Mouse (Mus musculus): ENCODE measurements around the gene Tesc. TPM values are rescaled to one million over a fixed set of nuclear protein-coding genes. Genes with fewer than 3 reads are reported as not detected.

Gene Tesc
- total and polyA plus RNA-seq, 2 experiments from 2014 or later, result 4.7 to 8.2 TPM

DNA sequence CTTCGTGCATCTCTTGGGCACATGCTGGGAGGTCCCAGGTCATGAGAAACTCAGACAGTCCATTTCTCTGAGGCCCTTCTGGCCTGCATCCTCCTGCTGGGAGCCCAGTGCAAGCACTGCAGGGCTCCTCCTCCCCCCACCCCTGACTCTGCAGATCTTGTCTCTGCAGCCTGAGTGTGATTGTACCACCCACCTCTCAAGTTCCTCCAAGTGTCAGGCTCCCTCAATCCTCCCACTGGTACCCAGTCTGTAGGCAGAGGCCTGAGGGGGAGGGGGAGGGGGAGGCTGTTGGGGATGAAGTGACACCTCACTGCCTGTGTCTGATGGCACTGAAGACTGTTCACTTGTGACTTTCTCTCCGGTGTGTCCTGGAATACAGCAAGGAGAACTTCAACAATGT, 25.7 kb downstream of the Tesc start:
- H3K9me3 ChIP-seq (ENCODE audit: low read length), result no peaks in the 10 kb centered on the region
- H3K4me3 ChIP-seq (ENCODE audit: low read depth, low read length), result no peak overlapping the region
- 98% methylated on average over 2 of the region's 2 CpGs for WGBS
- H3K4me1 ChIP-seq (ENCODE audit: insufficient read depth, low read length), result no peaks in the 10 kb centered on the region
- H3K9ac ChIP-seq (replicated peaks; ENCODE audit: low read length, poor library complexity, severe bottlenecking), result no peak overlapping the region
- H3K27me3 ChIP-seq (ENCODE audit: insufficient read depth, low read length), result no peaks in the 10 kb centered on the region
- no peak overlapping the region for H3K4me2 ChIP-seq (ENCODE audit: low read depth, low read length, poor library complexity, severe bottlenecking)
- H3K36me3 ChIP-seq (ENCODE audit: insufficient read depth, low read length), result no peaks in the 10 kb centered on the region
- no peak for DNase-seq (ENCODE audit: low spot score)
- no peak overlapping the region for H3K27ac ChIP-seq (ENCODE audit: low read depth, low read length)
- ATAC-seq (ENCODE audit: low FRiP score), result no peak
- no peak for TF ChIP-seq CTCF (IDR thresholded peaks at IDR 0.05)

DNA sequence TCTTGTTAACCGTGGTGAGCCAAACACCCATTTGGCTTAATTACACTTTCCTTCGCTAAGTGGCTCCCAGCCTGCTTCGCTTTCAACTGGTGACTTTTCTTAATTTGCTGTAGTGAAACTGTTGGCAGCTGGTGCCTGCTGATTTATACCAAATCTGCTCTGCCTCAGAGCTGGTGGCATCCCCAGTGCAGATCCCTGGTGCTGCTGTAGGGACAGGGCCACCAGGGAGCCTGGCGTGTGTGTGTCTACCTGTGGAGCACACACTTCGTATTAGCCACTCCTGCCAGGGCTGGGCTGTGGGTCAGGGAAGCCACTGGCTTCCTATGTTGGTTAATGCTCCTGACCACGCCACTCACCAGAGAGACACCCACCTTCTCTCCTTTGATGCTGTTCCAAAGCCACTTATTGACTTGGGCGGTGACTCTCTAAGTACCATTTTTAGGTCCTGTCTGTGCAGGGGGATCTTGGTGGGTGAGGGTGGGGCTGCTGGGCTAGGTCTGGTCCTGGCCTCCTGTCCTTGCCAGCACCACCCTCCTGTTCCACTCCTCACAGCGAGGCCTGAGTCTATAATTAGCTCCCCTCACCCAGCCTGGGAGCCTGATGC, 30.1 kb downstream of the Tesc start:
- H3K27me3 ChIP-seq (ENCODE audit: insufficient read depth, low read length), result no peaks in the 10 kb centered on the region
- no peaks in the 10 kb centered on the region for H3K4me1 ChIP-seq (ENCODE audit: insufficient read depth, low read length)
- H3K27ac ChIP-seq (ENCODE audit: low read depth, low read length), result no peak overlapping the region
- no peaks in the 10 kb centered on the region for H3K9me3 ChIP-seq (ENCODE audit: low read length)
- H3K4me3 ChIP-seq (ENCODE audit: low read depth, low read length), result no peak overlapping the region
- no peak for ATAC-seq (ENCODE audit: low FRiP score)
- H3K36me3 ChIP-seq (ENCODE audit: insufficient read depth, low read length), result no peaks in the 10 kb centered on the region
- no peak overlapping the region for H3K9ac ChIP-seq (replicated peaks; ENCODE audit: low read length, poor library complexity, severe bottlenecking)
- DNase-seq (ENCODE audit: low spot score), result no peak
- WGBS, result 51% methylated on average over 8 of the region's 8 CpGs
- no peak overlapping the region for H3K4me2 ChIP-seq (ENCODE audit: low read depth, low read length, poor library complexity, severe bottlenecking)
- no peak for TF ChIP-seq CTCF (IDR thresholded peaks at IDR 0.05)

DNA sequence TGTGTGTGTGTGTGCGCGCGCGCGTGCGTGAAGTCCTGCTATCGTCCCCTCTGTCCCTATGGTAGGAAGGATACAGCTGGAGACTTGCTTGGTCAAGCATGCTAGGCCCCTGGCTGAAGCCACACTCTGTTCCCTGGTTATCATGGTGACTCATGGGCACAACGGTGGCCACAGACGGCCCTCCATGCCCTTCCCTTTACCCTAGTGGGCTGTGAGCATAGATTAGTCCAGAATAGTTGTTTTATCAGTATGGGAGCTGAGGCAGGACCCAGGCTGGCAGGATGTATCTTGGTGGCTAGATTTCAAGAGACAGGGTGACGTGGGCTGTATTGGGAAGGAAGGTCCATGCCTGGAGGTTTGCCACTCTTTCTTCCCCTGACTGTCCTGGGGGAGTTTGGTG, 31.3 kb downstream of the Tesc start:
- Histone ChIP-seq H3K4me3 (ENCODE audit: low read depth, low read length) (no peak overlapping the region), H3K4me1 (ENCODE audit: insufficient read depth, low read length) (peaks cover 9% of the 10 kb centered on the region; the same call in 1 of the 2 replicates), H3K27me3 (ENCODE audit: insufficient read depth, low read length) (no peaks in the 10 kb centered on the region), H3K4me2 (ENCODE audit: low read depth, low read length, poor library complexity, severe bottlenecking) (no peak overlapping the region), H3K27ac (ENCODE audit: low read depth, low read length) (no peak overlapping the region), H3K9ac (replicated peaks; ENCODE audit: low read length, poor library complexity, severe bottlenecking) (no peak overlapping the region), H3K9me3 (ENCODE audit: low read length) (no peaks in the 10 kb centered on the region), H3K36me3 (ENCODE audit: insufficient read depth, low read length) (no peaks in the 10 kb centered on the region)
- no peak for TF ChIP-seq CTCF (IDR thresholded peaks at IDR 0.05)
- ATAC-seq (ENCODE audit: low FRiP score) (no peak), DNase-seq (ENCODE audit: low spot score) (no peak)
- 92% methylated on average over 10 of the region's 10 CpGs for WGBS

DNA sequence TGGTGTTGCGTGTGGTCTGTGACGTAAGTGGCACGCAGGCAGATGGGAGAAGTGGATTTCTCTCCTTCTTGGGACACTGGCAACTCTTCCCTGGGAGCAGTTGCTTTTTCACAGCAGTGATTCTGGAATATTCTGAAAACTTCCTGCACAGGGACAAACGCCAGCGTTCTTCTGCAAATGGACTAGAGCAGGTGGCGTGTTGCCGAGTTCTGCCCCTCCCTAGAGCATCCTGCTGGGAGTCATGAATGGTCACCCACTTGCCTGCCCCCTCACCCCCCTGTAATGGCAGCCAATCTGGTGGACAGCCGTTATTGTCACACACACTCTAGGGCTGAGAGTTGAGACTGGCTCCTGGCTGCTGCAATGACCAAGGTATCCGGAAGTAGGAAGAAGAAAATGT, 32.1 kb downstream of the Tesc start:
- Histone ChIP-seq H3K4me1 (ENCODE audit: insufficient read depth, low read length) (peaks cover 16% of the 10 kb centered on the region; the same call in 1 of the 2 replicates), H3K9ac (replicated peaks; ENCODE audit: low read length, poor library complexity, severe bottlenecking) (no peak overlapping the region), H3K9me3 (ENCODE audit: low read length) (no peaks in the 10 kb centered on the region), H3K4me2 (ENCODE audit: low read depth, low read length, poor library complexity, severe bottlenecking) (no peak overlapping the region), H3K27ac (ENCODE audit: low read depth, low read length) (no peak overlapping the region), H3K4me3 (ENCODE audit: low read depth, low read length) (no peak overlapping the region), H3K36me3 (ENCODE audit: insufficient read depth, low read length) (no peaks in the 10 kb centered on the region), H3K27me3 (ENCODE audit: insufficient read depth, low read length) (no peaks in the 10 kb centered on the region)
- ATAC-seq (ENCODE audit: low FRiP score) (no peak), DNase-seq (ENCODE audit: low spot score) (no peak)
- TF ChIP-seq CTCF (IDR thresholded peaks at IDR 0.05), result no peak
- 81% methylated on average over 9 of the region's 9 CpGs for WGBS

DNA sequence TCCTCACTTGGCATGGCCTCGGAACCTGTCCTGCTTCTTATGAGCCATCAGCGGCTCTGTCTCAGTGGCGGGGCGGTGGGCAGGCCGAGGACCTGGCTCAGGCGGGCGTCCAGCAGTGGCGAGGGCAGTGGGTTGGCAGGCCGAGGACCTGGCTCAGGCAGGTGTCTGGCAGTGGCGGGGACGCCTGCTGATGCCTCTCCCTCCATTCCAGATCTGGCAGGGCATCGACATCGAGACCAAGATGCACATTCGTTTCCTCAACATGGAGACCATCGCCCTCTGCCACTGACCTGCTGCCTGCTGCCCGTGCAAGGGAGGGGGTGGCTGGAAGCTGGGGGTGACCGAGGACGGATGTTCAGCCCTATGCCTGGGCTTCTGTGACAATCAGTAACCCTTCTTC, 33.8 kb downstream of the Tesc start:
- Histone ChIP-seq H3K27me3 (ENCODE audit: insufficient read depth, low read length) (no peaks in the 10 kb centered on the region), H3K4me3 (ENCODE audit: low read depth, low read length) (no peak overlapping the region), H3K9me3 (ENCODE audit: low read length) (no peaks in the 10 kb centered on the region), H3K27ac (ENCODE audit: low read depth, low read length) (no peak overlapping the region), H3K9ac (replicated peaks; ENCODE audit: low read length, poor library complexity, severe bottlenecking) (no peak overlapping the region), H3K4me2 (ENCODE audit: low read depth, low read length, poor library complexity, severe bottlenecking) (no peak overlapping the region), H3K36me3 (ENCODE audit: insufficient read depth, low read length) (0 out of 2 replicates have a peak, but pooled peaks cover 3% of the 10 kb centered on the region), H3K4me1 (ENCODE audit: insufficient read depth, low read length) (peaks cover 17% of the 10 kb centered on the region; the same call in 1 of the 2 replicates)
- WGBS, result 93% methylated on average over 15 of the region's 18 CpGs
- no peak for ATAC-seq (ENCODE audit: low FRiP score)
- DNase-seq (ENCODE audit: low spot score), result no peak
- no peak for TF ChIP-seq CTCF (IDR thresholded peaks at IDR 0.05)

DNA sequence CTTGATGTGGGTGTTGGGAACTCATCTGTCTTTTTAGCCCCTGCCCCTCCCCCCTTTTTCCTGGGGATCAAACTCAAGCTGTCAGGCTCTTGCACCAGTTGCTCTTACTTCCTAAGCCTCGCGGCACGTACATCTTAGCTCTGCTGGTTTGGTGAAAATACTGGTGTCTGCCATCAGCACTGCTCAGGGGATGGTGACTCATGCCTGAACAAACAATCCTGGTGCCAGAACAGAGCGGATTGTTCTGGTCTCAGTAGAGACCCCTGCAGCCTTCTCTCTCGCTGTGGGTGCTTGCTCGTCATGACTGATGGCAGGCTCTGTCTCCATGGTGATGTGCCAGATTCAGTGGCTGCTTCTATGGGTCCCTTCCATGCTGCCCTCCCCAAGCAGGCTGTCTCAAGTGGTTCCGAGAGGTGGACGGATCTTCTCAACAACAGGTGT, 35.7 kb downstream of the Tesc start:
- H3K36me3 ChIP-seq (ENCODE audit: insufficient read depth, low read length), result peaks cover 7% of the 10 kb centered on the region
- 27% methylated on average over 8 of the region's 8 CpGs for WGBS
- H3K9me3 ChIP-seq (ENCODE audit: low read length), result no peaks in the 10 kb centered on the region
- H3K27ac ChIP-seq (ENCODE audit: low read depth, low read length), result peak overlapping the region; percentile 62
- H3K4me3 ChIP-seq (ENCODE audit: low read depth, low read length), result no peak overlapping the region
- no peak overlapping the region for H3K4me2 ChIP-seq (ENCODE audit: low read depth, low read length, poor library complexity, severe bottlenecking)
- DNase-seq (ENCODE audit: low spot score) (peak; percentile 66), ATAC-seq (ENCODE audit: low FRiP score) (0 out of 2 replicates have a peak, but pooled peaks have one; percentile 35)
- peak overlapping the region; percentile 24; the same call in 1 of the 2 replicates for H3K9ac ChIP-seq (replicated peaks; ENCODE audit: low read length, poor library complexity, severe bottlenecking)
- H3K27me3 ChIP-seq (ENCODE audit: insufficient read depth, low read length), result no peaks in the 10 kb centered on the region
- no peak for TF ChIP-seq CTCF (IDR thresholded peaks at IDR 0.05)
- H3K4me1 ChIP-seq (ENCODE audit: insufficient read depth, low read length), result peaks cover 17% of the 10 kb centered on the region; the same call in 1 of the 2 replicates

Data from midbrain, postnatal 0 days (tissue).